Mouse (Mus musculus): ENCODE measurements around the gene Mybl2.
"Not testable (repeated sequence)": the region's sequence is repeated elsewhere in the genome, so short reads cannot be mapped to it uniquely, and the experiment has no call there.

- TF ChIP-seq CTCF (IDR thresholded peaks at IDR 0.05; ENCODE audit: low read depth, low read length); POLR2A (IDR thresholded peaks at IDR 0.05; ENCODE audit: extremely low read depth, insufficient read depth, low read length): not testable (repeated sequence)
Observed at GRCm38 (mm10) chr2:163058981-163059380, 4.5 kb downstream of the Mybl2 start.

All from liver, adult 2 months (tissue).